Mouse (Mus musculus) thymus, postnatal 10 days (tissue): ENCODE data around the gene Cpsf6.
A peak's percentile ranks its signal among the peaks of the same experiment; 100 is the strongest.

Experiments
- DNase-seq, 2 experiments: peaks; one replicate each; pipeline ENCODE4 v3.0.0; 2021; ENCODE audit warnings: low spot score in 2 of 2

Gene Cpsf6

GRCm38 (mm10) chr10:117335649-117336048 is 44.2 kb downstream of the Cpsf6 start:
- DNase-seq: no peak

- DNase-seq: peak in 1 of 2 experiments; percentile 33
Measured at GRCm38 (mm10) chr10:117330521-117330920, 49.3 kb downstream of the Cpsf6 start.

DNA sequence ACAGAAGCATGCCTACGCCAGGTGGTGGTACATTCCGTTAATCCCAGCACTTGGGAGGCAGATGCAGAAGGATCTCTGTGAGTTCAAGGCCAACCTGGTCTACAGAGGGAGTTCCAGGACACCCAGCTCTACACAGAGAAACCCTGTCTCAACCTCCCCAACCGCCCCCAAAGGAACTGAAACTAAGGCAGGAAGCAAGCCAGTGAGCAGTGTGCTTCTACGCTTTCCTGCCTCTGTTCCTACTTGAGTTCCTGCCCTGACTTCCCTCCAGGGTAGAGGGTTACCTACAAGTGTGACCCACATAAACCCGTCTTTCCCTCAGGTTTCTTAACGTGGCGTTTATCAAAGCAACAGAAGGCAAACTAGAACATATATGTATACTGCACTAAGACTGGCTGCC is 56.0 kb downstream of the Cpsf6 start:
- no peak for DNase-seq

DNA sequence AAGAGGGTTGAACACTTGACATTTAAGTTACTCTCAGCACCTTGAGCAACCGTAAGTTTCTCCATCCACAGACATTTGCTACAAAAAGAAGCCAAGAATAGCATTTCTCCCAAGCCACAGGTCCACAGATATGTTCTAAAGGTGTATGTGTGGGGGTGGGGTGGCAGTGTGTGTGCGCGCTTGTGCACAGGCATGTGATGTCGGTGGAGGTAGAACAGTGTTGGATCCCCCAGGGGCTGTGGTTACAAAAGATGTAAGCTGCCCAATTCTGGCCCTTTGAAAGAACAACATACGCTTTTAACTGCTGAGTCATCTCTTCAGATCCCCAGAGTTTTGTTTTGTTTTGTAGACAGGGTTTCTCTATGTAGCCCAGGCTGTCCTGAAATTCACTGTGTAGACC is 57.2 kb downstream of the Cpsf6 start:
- DNase-seq: no peak

- no peak for DNase-seq
Measured at GRCm38 (mm10) chr10:117320571-117320981, 59.2 kb downstream of the Cpsf6 start.

- no peak for DNase-seq
Measured at GRCm38 (mm10) chr10:117316391-117316790, 63.4 kb downstream of the Cpsf6 start.

DNA sequence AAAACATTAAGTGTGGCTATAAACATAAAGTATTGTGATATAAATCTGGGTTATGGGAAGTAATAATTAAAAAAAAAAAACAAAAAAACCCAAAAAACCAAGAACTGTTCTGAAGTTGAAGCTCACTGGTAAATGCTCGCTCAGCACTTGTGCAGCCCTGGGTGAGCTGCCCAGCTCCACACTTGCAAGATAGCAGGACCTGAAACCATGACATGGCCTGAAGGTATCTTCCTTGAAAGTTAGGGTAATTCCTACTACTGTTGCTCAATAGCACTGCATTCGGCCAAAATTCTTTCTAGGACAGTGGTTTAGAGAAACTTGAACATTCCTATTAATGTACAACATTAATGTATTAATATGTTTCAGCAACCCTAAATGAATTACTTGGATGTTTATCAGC is 66.7 kb downstream of the Cpsf6 start:
- DNase-seq: no peak

- no peak for DNase-seq
Measured at GRCm38 (mm10) chr10:117312168-117312567, 67.6 kb downstream of the Cpsf6 start.

DNA sequence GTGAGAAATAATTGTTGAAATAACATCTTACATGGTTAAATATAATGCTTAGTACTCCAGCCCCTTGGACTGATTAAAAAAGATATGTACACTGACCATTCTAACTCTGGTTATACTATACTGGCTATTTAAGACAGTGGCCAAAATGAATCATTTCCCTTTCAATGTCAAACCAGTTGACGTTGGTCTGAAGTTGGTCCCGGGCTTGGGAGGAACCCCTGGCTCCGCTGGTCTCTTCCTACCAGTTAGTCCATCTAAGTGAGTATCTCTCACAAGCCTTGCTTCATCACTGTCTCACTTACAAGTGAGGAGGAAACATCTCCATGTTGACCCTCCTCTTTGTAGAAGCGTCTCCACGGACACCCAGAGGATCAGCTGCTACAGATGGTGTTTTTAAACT is 75.4 kb downstream of the Cpsf6 start:
- no peak for DNase-seq

GRCm38 (mm10) chr10:117301688-117302087 is 78.1 kb downstream of the Cpsf6 start:
- no peak for DNase-seq

- no peak for DNase-seq
Measured at GRCm38 (mm10) chr10:117299901-117300520, 79.8 kb downstream of the Cpsf6 start.

DNA sequence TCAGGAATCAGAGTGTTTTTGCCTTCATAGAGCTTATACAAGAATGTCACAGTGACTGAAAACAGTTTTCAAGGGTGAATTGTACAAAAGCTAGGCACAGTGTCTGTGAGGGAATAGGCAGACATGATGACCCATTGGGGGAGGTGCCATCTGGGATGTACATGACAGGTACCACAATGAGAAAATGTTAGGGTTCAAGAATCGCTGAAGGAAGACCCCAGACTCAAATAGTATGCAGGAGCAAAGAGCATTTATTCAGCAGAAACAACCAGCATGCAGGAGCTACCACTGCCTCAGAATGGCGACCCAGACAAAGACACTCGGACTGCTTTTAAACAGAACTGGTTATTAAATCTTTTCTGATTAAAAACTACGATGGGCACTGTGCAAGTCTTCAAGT is 80.7 kb downstream of the Cpsf6 start:
- no peak for DNase-seq

DNA sequence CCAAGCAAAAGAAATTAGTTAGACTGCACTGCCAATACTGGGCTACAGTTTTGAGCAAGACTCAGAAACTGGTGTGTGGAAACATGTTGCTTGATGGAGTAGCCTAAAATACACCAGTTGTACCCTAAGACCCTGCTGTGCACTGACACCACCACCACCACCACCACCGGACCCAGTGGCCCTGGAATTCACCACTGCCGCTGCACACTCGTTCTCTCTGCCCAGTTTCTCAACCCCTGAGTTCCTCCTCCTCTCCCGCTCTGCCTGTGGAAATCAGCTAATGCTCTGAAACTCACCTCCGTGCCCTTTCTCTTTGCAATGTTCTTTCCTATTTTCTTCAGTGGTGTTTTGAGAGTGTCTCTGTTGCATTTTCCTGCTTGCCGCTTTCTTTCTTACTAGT is 81.5 kb downstream of the Cpsf6 start:
- DNase-seq: no peak
